Mouse (Mus musculus) small intestine, adult 2 months (tissue): ENCODE results near the gene Phka1. TPM values are rescaled to one million over a fixed set of nuclear protein-coding genes. Genes with fewer than 3 reads are reported as not detected.

Experiments
- H3K27ac ChIP-seq: fragments of 200-500 bp; 2 replicates; pipeline ENCODE4 v1.5.1; 2012; ENCODE audit warnings: low read depth, low read length, control low read depth, inconsistent platforms; ENCODE audit not compliant: insufficient read depth
- H3K27me3 ChIP-seq: fragments of 200-500 bp; 2 replicates; pipeline ENCODE4 v1.6.1; 2012; ENCODE audit warnings: mild to moderate bottlenecking, moderate library complexity, low read length, inconsistent platforms; ENCODE audit not compliant: control insufficient read depth, insufficient read depth
- H3K36me3 ChIP-seq: fragments of 200-500 bp; 2 replicates; pipeline ENCODE4 v1.6.1; 2012; ENCODE audit warnings: mild to moderate bottlenecking, low read length, control low read depth, inconsistent platforms; ENCODE audit not compliant: control insufficient read depth, insufficient read depth
- H3K4me1 ChIP-seq: fragments of 200-500 bp; 2 replicates; pipeline ENCODE4 v1.6.1; 2012; ENCODE audit warnings: low read length, inconsistent platforms, mixed read lengths; ENCODE audit not compliant: control insufficient read depth, insufficient read depth, insufficient read length
- H3K4me3 ChIP-seq: fragments of 200-500 bp; 2 replicates; pipeline ENCODE4 v1.5.1; 2012; ENCODE audit warnings: low read depth, mild to moderate bottlenecking, control low read depth, inconsistent platforms, low read length, moderate library complexity
- CTCF ChIP-seq: fragments of 200-500 bp; IDR thresholded peaks from 2 replicates; pipeline ENCODE4 v1.5.1; 2012; ENCODE audit warnings: low read depth, mild to moderate bottlenecking, control low read depth, inconsistent platforms, low read length, moderate library complexity, mixed read lengths; ENCODE audit not compliant: insufficient replicate concordance, insufficient read length; ENCODE audit errors: extremely low read depth
- POLR2A ChIP-seq: fragments of 200-500 bp; IDR thresholded peaks from 2 replicates; pipeline ENCODE4 v1.6.1; 2012; ENCODE audit warnings: low read depth, mild to moderate bottlenecking, control low read depth, inconsistent platforms, low read length, moderate library complexity
- WGBS: fragments of 180-500 bp; shearing (Covaris S2); methylation state at CpG from one replicate; pipeline ENCODE4 v1.1.7; 2018; 5-methylcytosine and 5-hydroxymethylcytosine counted together
- polyA plus RNA-seq: library from polyadenylated mRNA; depleted of rRNA; stranded (reverse); fragments of >200 nt; gene quantifications from 2 replicates; pipeline ENCODE4 v1.2.3, GENCODE M21; 2012

The Phka1 gene
- polyA plus RNA-seq, 1 experiment, result 1.6 TPM

DNA sequence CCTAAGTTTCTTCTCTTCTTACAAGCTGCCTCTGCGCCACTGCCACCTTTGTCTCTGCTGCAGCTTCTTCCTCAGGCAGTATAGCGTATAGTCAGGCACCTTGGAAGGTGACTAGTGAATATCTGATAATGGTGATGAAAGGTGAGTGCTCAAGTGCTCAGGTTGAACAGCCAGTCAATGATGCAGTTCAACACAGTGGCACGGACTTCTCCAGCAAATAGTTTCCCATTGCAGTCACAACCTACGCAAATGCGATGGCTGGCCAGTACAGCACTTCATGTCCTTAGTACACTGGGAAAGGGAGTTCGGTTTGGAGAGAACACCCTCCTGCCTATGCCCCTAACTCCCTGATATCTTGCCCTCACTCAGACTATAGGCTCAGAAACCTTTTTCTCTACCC lies 1.1 kb upstream of the Phka1 start:
- Histone ChIP-seq H3K27me3 (no peaks in the 10 kb centered on the region), H3K4me3 (no peak overlapping the region)
- WGBS, result 44% methylated on average over 6 of the region's 6 CpGs

DNA sequence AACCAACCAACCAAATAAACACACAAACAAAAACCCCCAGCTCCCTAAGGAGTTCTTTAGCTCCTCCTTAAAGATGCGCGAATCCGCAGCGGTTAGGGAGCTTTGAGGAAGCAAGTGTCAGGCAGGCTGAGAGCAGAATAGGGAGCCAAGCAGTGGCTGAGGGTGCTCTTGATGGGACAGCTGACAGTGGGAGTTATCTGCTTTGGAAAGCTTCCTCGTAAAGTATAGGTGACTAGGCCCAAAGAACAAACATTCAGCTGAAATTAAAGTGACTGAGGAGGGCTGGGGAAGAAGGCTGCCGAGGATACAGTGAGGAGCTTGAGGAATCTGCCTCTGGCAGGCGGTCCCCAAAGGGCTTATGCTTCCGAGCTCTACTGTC lies 516 bp upstream of the Phka1 start:
- peak overlapping the region; percentile 99 for H3K4me3 ChIP-seq
- TF ChIP-seq POLR2A (no peak), CTCF (no peak)
- H3K27ac ChIP-seq, result peak overlapping the region; percentile 60; the same call in 1 of the 2 replicates
- no peaks in the 10 kb centered on the region for H3K27me3 ChIP-seq
- 14% methylated on average over 8 of the region's 8 CpGs for WGBS
- H3K36me3 ChIP-seq, result no peaks in the 10 kb centered on the region
- H3K4me1 ChIP-seq, result no peaks in the 10 kb centered on the region

More for the DNA sequence above, 1.1 kb upstream of the Phka1 start:
- Histone ChIP-seq H3K36me3 (no peaks in the 10 kb centered on the region), H3K4me1 (no peaks in the 10 kb centered on the region), H3K27ac (no peak overlapping the region)
- no peak for TF ChIP-seq CTCF

DNA sequence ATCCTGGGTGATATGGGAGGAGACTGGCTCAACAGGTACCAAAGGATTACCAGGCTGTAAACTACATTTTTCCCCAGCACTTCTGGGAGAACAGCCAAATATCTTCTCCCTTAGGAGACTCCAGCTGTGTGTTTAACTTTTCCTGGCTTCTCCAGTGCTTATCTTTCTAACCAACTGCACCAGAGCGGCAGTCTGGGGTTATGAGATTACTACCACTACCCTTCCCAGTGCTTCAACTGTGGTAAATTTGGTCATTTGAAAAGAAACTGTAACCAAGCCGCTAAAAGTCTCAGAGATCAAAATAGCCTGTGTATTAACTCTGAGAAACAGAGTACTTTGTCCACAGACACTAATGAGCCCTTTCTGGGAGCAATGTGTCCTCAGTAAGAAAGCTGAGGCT lies 42.8 kb downstream of the Phka1 start:
- 47% methylated on average over 2 of the region's 2 CpGs for WGBS
- TF ChIP-seq POLR2A, result no peak
- no peaks in the 10 kb centered on the region for H3K27me3 ChIP-seq
- no peak overlapping the region for H3K27ac ChIP-seq
- H3K36me3 ChIP-seq, result no peaks in the 10 kb centered on the region
- no peaks in the 10 kb centered on the region for H3K4me1 ChIP-seq
- no peak overlapping the region for H3K4me3 ChIP-seq

DNA sequence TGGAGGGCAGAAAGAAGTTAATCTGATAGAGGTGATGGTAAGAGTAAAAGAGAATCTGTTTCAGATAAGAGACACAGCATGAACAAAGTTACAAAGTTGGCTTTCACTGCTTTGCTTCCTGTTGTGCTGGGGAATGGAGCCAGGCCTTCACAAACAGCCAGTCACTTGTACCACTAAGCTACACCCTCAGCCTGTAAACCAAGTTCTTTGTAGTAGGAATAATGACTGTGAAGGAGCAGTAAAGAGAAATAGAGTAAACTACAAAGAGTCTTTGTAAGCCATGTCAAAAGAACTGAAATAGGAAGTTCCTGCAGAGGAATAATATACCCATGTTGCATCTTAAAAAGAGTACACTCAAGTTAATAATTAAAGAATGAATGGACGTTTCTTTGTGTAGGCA lies 55.5 kb downstream of the Phka1 start:
- TF ChIP-seq POLR2A, result no peak
- no peak for TF ChIP-seq CTCF
- WGBS, result 16% methylated on average over 1 of the region's 1 CpGs
- Histone ChIP-seq H3K27ac (no peak overlapping the region), H3K27me3 (no peaks in the 10 kb centered on the region), H3K4me1 (no peaks in the 10 kb centered on the region), H3K36me3 (no peaks in the 10 kb centered on the region), H3K4me3 (no peak overlapping the region)

DNA sequence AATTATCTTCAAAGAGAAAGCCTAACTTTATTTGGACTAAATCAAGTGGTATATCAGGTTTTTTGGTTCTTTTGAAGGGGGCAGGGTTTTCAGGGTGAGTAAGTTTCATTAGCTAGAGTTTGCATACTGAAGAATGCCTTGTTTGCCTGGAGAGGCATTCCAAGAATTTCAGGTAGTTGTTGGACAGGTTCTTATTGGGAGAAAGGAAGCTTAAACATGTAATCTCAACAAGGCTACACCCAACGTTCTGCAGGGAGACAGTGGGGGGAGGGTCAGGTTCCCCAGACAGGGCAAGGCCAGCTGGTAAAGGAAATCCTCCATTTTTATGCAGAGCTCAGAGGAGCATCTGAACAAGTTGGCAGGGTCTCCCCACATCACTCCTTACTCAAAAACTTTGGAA lies 72.9 kb downstream of the Phka1 start:
- WGBS, result 20% methylated on average over 1 of the region's 1 CpGs
- no peak for TF ChIP-seq CTCF
- TF ChIP-seq POLR2A, result no peak
- H3K27me3 ChIP-seq, result no peaks in the 10 kb centered on the region

DNA sequence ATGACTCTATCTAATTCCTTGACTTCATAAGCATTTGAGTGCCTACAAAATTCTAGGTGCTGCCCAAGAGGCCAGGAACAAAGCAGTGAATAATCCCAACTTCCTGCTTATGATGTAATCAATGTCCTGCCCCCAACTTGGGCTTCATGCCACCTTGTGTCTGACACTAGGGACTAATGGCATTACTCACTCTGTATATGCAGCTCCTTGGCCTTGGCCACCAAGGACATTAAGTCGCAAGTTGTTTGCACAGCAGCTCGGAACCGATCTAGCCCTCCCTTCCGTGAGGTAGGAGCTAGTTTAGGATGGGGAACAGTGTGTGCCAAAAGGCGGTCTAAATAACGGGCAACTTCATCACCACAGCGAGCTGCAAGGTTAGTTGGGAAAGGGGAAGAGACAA lies 87.1 kb downstream of the Phka1 start:
- TF ChIP-seq POLR2A (no peak), CTCF (no peak)
- Histone ChIP-seq H3K27me3 (no peaks in the 10 kb centered on the region), H3K4me1 (no peaks in the 10 kb centered on the region), H3K36me3 (0 out of 2 replicates have a peak, but pooled peaks cover 2% of the 10 kb centered on the region), H3K27ac (no peak overlapping the region), H3K4me3 (no peak overlapping the region)
- 84% methylated on average over 7 of the region's 7 CpGs for WGBS

More for the DNA sequence above, 72.9 kb downstream of the Phka1 start:
- H3K4me1 ChIP-seq, result no peaks in the 10 kb centered on the region
- no peak overlapping the region for H3K4me3 ChIP-seq
- no peak overlapping the region for H3K27ac ChIP-seq
- H3K36me3 ChIP-seq, result no peaks in the 10 kb centered on the region

DNA sequence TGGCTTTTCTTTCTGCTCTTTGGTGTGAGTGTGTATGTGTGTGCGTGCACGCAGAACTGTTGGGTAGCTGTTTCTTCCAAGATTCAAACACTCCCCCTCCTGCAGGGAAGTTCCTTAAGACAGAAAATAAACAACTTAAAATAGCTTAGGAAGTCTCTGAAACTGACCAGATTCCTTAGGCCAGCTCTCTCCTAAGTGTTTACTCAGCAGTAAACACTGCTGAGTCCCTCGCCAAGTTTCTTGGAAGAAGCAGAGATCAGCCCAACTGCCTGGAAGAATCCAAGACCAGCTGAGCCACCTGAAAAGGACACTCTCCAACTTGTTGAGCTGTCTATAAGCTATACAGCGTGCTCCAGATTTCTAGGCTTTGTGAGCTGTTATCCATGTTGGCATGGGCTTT lies 134.8 kb downstream of the Phka1 start:
- WGBS, result 44% methylated on average over 4 of the region's 4 CpGs
- H3K4me1 ChIP-seq, result no peaks in the 10 kb centered on the region
- H3K27ac ChIP-seq, result no peak overlapping the region
- TF ChIP-seq CTCF (no peak), POLR2A (no peak)
- H3K36me3 ChIP-seq, result no peaks in the 10 kb centered on the region
- no peak overlapping the region for H3K4me3 ChIP-seq
- H3K27me3 ChIP-seq, result no peaks in the 10 kb centered on the region
